Mouse (Mus musculus): Measurements from ENCODE around the gene Rccd1.
"Not testable (repeated sequence)": the region's sequence is repeated elsewhere in the genome, so short reads cannot be mapped to it uniquely, and the experiment has no call there.

Rccd1 gene

GRCm38 (mm10) chr7:80343270-80344018 is 19.2 kb upstream of the Rccd1 start:
- no peak for DNase-seq

- peak; percentile 92 to 95 for DNase-seq
Observed at GRCm38 (mm10) chr7:80342858-80343257, 18.6 kb upstream of the Rccd1 start, which contains the start of gene Hddc3. Gene Hddc3 (plus strand): TSS chr7:80343104.

GRCm38 (mm10) chr7:80341793-80342192 is 17.5 kb upstream of the Rccd1 start:
- DNase-seq, result no peak

- peak; percentile 80 to 84 for DNase-seq
Observed at GRCm38 (mm10) chr7:80340793-80341192, 16.5 kb upstream of the Rccd1 start, which contains the start of gene Unc45a. Gene Unc45a (minus strand): TSS chr7:80341005.

- DNase-seq, result peak; percentile 98 to 99
Observed at GRCm38 (mm10) chr7:80339793-80340628, 15.8 kb upstream of the Rccd1 start.

- peak in 1 of 2 experiments; percentile 32 for DNase-seq
Observed at GRCm38 (mm10) chr7:80339371-80339770, 15.1 kb upstream of the Rccd1 start.

GRCm38 (mm10) chr7:80336932-80337331 is 12.7 kb upstream of the Rccd1 start:
- no peak for DNase-seq

- no peak for DNase-seq
Observed at GRCm38 (mm10) chr7:80334848-80335247, 10.6 kb upstream of the Rccd1 start.

GRCm38 (mm10) chr7:80331433-80331832 is 7.2 kb upstream of the Rccd1 start:
- DNase-seq, result no peak

- no peak for DNase-seq
Observed at GRCm38 (mm10) chr7:80330278-80330677, 6.0 kb upstream of the Rccd1 start.

GRCm38 (mm10) chr7:80326076-80326475 is 1.8 kb upstream of the Rccd1 start:
- DNase-seq, result no peak

- no peak for DNase-seq
Observed at GRCm38 (mm10) chr7:80325292-80325868, 1.1 kb upstream of the Rccd1 start.

- DNase-seq, result not testable (repeated sequence)
Observed at GRCm38 (mm10) chr7:80324816-80325119, 514 bp upstream of the Rccd1 start.

GRCm38 (mm10) chr7:80323336-80323735 is 918 bp downstream of the Rccd1 start:
- DNase-seq, result no peak

- no peak for DNase-seq
Observed at GRCm38 (mm10) chr7:80319846-80320496, 4.3 kb downstream of the Rccd1 start.

GRCm38 (mm10) chr7:80318670-80319069 is 5.6 kb downstream of the Rccd1 start:
- no peak for DNase-seq

GRCm38 (mm10) chr7:80317439-80318115 is 6.7 kb downstream of the Rccd1 start:
- no peak for DNase-seq

- no peak for DNase-seq
Observed at GRCm38 (mm10) chr7:80315733-80316132, 8.5 kb downstream of the Rccd1 start.

GRCm38 (mm10) chr7:80310771-80311170 is 13.5 kb downstream of the Rccd1 start:
- peak in 1 of 2 experiments; percentile 21 for DNase-seq

GRCm38 (mm10) chr7:80307766-80308165 is 16.5 kb downstream of the Rccd1 start:
- DNase-seq, result no peak

- DNase-seq, result no peak
Observed at GRCm38 (mm10) chr7:80301522-80301921, 22.7 kb downstream of the Rccd1 start.

- no peak for DNase-seq
Observed at GRCm38 (mm10) chr7:80299568-80299967, 24.7 kb downstream of the Rccd1 start.

All from lung, adult 18-20 months (tissue).